Mouse (Mus musculus) lung, postnatal 0 days (tissue): Measurements from ENCODE around the gene Thap11.

Source experiments
- CTCF ChIP-seq: IDR thresholded peaks from 2 replicates; pipeline ENCODE4 v1.5.1; 2016; ENCODE audit warnings: antibody characterized with exemption, mild to moderate bottlenecking
- EP300 ChIP-seq: IDR thresholded peaks from 2 replicates; pipeline ENCODE4 v1.6.1; 2016; ENCODE audit warnings: antibody characterized with exemption, mild to moderate bottlenecking, control low read depth

DNA sequence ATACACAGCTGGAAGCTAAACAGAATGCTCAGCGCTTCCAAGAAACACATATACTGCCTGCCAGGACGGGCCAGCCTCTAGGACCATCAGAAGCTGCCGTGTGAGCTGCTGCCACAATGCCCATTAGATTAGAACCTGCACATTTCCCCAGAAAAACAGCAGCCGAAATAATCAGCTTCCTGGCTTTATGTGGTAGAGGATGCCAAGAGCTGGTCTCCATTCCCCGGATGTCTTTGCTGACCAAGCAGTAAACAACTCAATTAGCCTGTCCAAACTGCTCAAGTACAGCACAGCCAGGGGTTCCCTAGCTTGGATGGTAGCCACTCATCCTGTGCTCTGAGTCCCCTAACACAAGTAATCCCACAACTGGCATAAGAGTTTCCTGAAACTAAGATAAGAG, 47.2 kb upstream of the Thap11 start:
- TF ChIP-seq CTCF, result no peak
- TF ChIP-seq EP300, result no peak
